Mouse (Mus musculus) G1E (cell line): ENCODE data around the gene Lrrk2.

Source experiments
- CTCF ChIP-seq: IDR thresholded peaks from 2 replicates; pipeline ENCODE4 v1.5.1; 2012; ENCODE audit warnings: low read depth, low read length, inconsistent platforms, mixed read lengths
- TAL1 ChIP-seq: conservative IDR thresholded peaks from 2 replicates; pipeline ENCODE4 v1.6.1; 2012; ENCODE audit warnings: low read depth, low read length, inconsistent platforms, mixed read lengths

DNA sequence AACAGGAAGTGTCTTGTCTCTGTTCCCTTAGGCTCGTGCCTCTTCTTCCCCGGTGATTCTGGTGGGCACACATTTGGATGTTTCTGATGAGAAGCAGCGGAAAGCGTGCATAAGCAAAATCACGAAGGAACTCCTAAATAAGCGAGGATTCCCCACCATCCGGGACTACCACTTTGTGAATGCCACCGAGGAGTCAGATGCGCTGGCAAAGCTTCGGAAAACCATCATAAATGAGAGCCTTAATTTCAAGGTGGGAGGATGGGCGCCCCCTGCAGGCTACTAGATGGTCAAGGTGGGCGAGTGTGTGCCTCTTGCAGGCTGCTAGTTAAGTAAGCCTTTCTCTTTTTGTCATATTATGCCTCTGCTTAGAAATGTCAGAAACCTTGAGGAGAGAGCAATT lies 79.1 kb downstream of the Lrrk2 start:
- no peak for TF ChIP-seq CTCF
- TF ChIP-seq TAL1 = no peak
